In the genomic region with DNA sequence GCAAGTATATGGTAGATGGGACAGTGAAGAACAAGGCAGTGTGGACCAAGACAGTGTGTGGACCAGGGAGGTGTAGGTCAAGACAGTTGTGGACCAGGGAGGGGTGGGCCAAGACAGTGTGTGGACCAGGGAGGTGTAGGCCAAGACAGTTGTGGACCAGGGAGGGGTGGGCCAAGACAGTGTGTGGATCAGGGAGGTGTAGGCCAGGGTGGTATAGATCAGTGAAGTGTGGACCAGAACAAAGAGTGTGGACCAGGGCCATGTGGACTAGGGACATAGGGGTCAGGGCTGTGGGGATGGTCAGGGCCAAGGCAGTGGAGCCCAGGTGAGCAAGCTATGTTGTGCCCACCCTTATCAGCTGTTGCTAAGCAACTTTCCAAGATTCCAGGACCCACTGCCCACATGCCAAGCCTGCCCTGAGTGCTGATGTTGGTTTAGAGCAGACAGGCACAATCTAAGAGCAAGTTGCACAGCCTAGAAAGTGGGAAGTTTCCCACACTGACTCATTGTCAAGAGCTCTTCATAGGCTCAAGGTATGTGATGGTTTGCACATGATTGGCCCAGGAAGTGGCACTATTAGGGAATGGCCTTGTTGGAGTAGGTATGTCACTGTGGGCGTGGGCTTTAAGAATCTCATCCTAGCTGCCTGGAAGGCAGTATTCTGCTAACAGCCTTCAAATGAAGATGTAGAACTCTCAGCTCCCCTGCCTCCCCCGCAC, we compare ENCODE assay signal across 17 mouse cellular contexts.
DNase-seq lines count a peak whose midpoint lies in the region; ATAC-seq and TF ChIP-seq lines count a peak whose summit lies in the region.
"Had no signal": no experiment of that assay in that cellular context is flagged by ENCODE, and none has a peak within 500 bp of the region (broad histone marks: within the 10 kb centered on the region; RNA-seq: fewer than 3 reads in every experiment).

No protein-coding gene starts in this region.

- no peak for TF ChIP-seq CTCF in lung, postnatal 0 days (IDR thresholded peaks at IDR 0.05)
- TF ChIP-seq CTCF in lung, adult 2 months (IDR thresholded peaks at IDR 0.05; ENCODE audit: insufficient read depth, low read length), result no peak

- no peak for TF ChIP-seq POLR2A in lung, adult 2 months (IDR thresholded peaks at IDR 0.05; ENCODE audit: borderline replicate concordance, extremely low read depth, low read depth, low read length)

- peaks cover 26% of the 10 kb centered on the region for H3K4me1 ChIP-seq in kidney, embryonic 14.5 days (ENCODE audit: control insufficient read depth, insufficient read depth, low read length)
- H3K4me1 ChIP-seq in lung, postnatal 0 days (ENCODE audit: insufficient read depth, low read depth, low read length), result peaks cover 11% of the 10 kb centered on the region; the same call in 1 of the 2 replicates
- H3K4me1 ChIP-seq in lung, adult 2 months (ENCODE audit: control insufficient read depth, insufficient read depth, low read length), result peaks cover 2% of the 10 kb centered on the region; the same call in 1 of the 2 replicates
- peaks cover 19% of the 10 kb centered on the region for H3K4me1 ChIP-seq in embryonic facial prominence, embryonic 13.5 days
- H3K4me1 ChIP-seq: neural tube, embryonic 12.5 days had no signal

- 95% methylated on average over 2 of the region's 2 CpGs for WGBS in kidney, embryonic 14.5 days
- WGBS in lung, postnatal 0 days, result 76% methylated on average over 2 of the region's 2 CpGs
- WGBS in lung, adult 2 months, result 80% methylated on average over 2 of the region's 2 CpGs
- 88% methylated on average over 2 of the region's 2 CpGs for WGBS in embryonic facial prominence, embryonic 13.5 days

- no peak overlapping the region for H3K9ac ChIP-seq in kidney, embryonic 14.5 days (ENCODE audit: low read depth, low read length)
- no peak overlapping the region for H3K9ac ChIP-seq in lung, postnatal 0 days (replicated peaks; ENCODE audit: low read depth)
- no peak overlapping the region for H3K9ac ChIP-seq in embryonic facial prominence, embryonic 13.5 days
- H3K9ac ChIP-seq: neural tube, embryonic 12.5 days had no signal

- no peak overlapping the region for H3K27ac ChIP-seq in kidney, embryonic 14.5 days (ENCODE audit: low read depth, low read length)
- no peak overlapping the region for H3K27ac ChIP-seq in lung, postnatal 0 days (ENCODE audit: low read length)
- H3K27ac ChIP-seq in embryonic facial prominence, embryonic 13.5 days, result no peak overlapping the region
- H3K27ac ChIP-seq: heart, embryonic 10.5 days; neural tube, embryonic 12.5 days had no signal

- TF ChIP-seq EP300 in lung, postnatal 0 days (IDR thresholded peaks at IDR 0.05), result peak; percentile 58; the same call in 1 of the 2 replicates

- no peaks in the 10 kb centered on the region for H3K27me3 ChIP-seq in kidney, embryonic 14.5 days (ENCODE audit: control insufficient read depth, insufficient read depth, low read length)
- no peaks in the 10 kb centered on the region for H3K27me3 ChIP-seq in lung, postnatal 0 days (replicated peaks; ENCODE audit: insufficient read depth, low read length)
- no peaks in the 10 kb centered on the region for H3K27me3 ChIP-seq in embryonic facial prominence, embryonic 13.5 days
- H3K27me3 ChIP-seq: neural tube, embryonic 12.5 days had no signal

- no peaks in the 10 kb centered on the region for H3K9me3 ChIP-seq in kidney, embryonic 14.5 days (ENCODE audit: control insufficient read depth, low read length)
- no peaks in the 10 kb centered on the region for H3K9me3 ChIP-seq in lung, postnatal 0 days (ENCODE audit: low read length)
- no peaks in the 10 kb centered on the region for H3K9me3 ChIP-seq in embryonic facial prominence, embryonic 13.5 days
- H3K9me3 ChIP-seq: neural tube, embryonic 12.5 days had no signal

- DNase-seq in kidney, postnatal 36 days, result no peak
- peak; percentile 54 for DNase-seq in lung, postnatal 0 days (ENCODE audit: low spot score)
- no peak for DNase-seq in lung, adult 2 months
- DNase-seq in lung, postnatal 36 days, result peak; percentile 44
- DNase-seq in layer of hippocampus, adult 8-10 months (ENCODE audit: low spot score in 2 of 2), result no peak
- DNase-seq: adrenal gland, postnatal 25 days; cerebellum, adult 9-10 months; gastrocnemius, postnatal 14 days; heart, postnatal 4 days; layer of hippocampus, postnatal 36 days; left cerebral cortex, postnatal 4 days; thymus, adult 18-20 months had no signal

- H3K4me3 ChIP-seq in kidney, embryonic 14.5 days (ENCODE audit: low read length), result no peak overlapping the region
- no peak overlapping the region for H3K4me3 ChIP-seq in lung, postnatal 0 days (ENCODE audit: low read depth, low read length)
- no peak overlapping the region for H3K4me3 ChIP-seq in lung, adult 2 months (replicated peaks; ENCODE audit: extremely low read depth, low read depth, low read length)
- no peak overlapping the region for H3K4me3 ChIP-seq in embryonic facial prominence, embryonic 13.5 days
- H3K4me3 ChIP-seq: heart, embryonic 10.5 days; neural tube, embryonic 12.5 days had no signal

- peak; percentile 33; the same call in 1 of the 2 replicates for ATAC-seq in kidney, embryonic 14.5 days (ENCODE audit: low FRiP score, low TSS enrichment)
- ATAC-seq in lung, postnatal 0 days, result peak; percentile 73
- ATAC-seq in embryonic facial prominence, embryonic 13.5 days (ENCODE audit: insufficient number of reproducible peaks, insufficient read depth, low FRiP score, low TSS enrichment, low read depth), result 0 out of 2 replicates have a peak, but pooled peaks have one; percentile 45
- ATAC-seq: intestine, postnatal 0 days had no signal

- H3K36me3 ChIP-seq in kidney, embryonic 14.5 days (ENCODE audit: control insufficient read depth, insufficient read depth, low read length), result no peaks in the 10 kb centered on the region
- no peaks in the 10 kb centered on the region for H3K36me3 ChIP-seq in lung, postnatal 0 days (ENCODE audit: insufficient read depth, low read length)
- no peaks in the 10 kb centered on the region for H3K36me3 ChIP-seq in embryonic facial prominence, embryonic 13.5 days
- H3K36me3 ChIP-seq: heart, embryonic 10.5 days; neural tube, embryonic 12.5 days had no signal

- H3K4me2 ChIP-seq in kidney, embryonic 14.5 days (replicated peaks; ENCODE audit: low read depth, low read length), result no peak overlapping the region
- no peak overlapping the region for H3K4me2 ChIP-seq in lung, postnatal 0 days (replicated peaks; ENCODE audit: low read depth, low read length)
- no peak overlapping the region for H3K4me2 ChIP-seq in embryonic facial prominence, embryonic 13.5 days
- H3K4me2 ChIP-seq: neural tube, embryonic 12.5 days had no signal

Comparison
In these comparisons a context has a peak if more than half of its experiments do, and no peak if none do; other contexts are left out.
1. DNase-seq: peak in lung, postnatal 0 days (single experiment) and lung, postnatal 36 days (single experiment); none in kidney, postnatal 36 days (0 of 2), lung, adult 2 months (single experiment) and layer of hippocampus, adult 8-10 months (0 of 2).
2. Peak in every context shown above with its lines, with median percentiles within 50 percentile points of each other: ATAC-seq.